Mouse (Mus musculus) testis, adult 2 months (tissue): ENCODE results near the gene N4bp2l1. TPM values are rescaled to one million over a fixed set of nuclear protein-coding genes. Genes with fewer than 3 reads are reported as not detected.
A peak's percentile ranks its signal among the peaks of the same experiment; 100 is the strongest.

ENCODE experiments used
- H3K27ac ChIP-seq: fragments of 200-500 bp; 2 replicates; pipeline ENCODE4 v1.5.1; 2012; ENCODE audit warnings: low read depth, low read length; ENCODE audit not compliant: control insufficient read depth, insufficient read depth
- H3K27me3 ChIP-seq: fragments of 200-500 bp; 2 replicates; pipeline ENCODE4 v1.6.1; 2012; ENCODE audit warnings: mild to moderate bottlenecking, low read length, moderate library complexity; ENCODE audit not compliant: control insufficient read depth, insufficient read depth
- H3K36me3 ChIP-seq: fragments of 200-500 bp; 2 replicates; pipeline ENCODE4 v1.6.1; 2012; ENCODE audit warnings: mild to moderate bottlenecking, low read length; ENCODE audit not compliant: control insufficient read depth, insufficient read depth
- H3K4me1 ChIP-seq: fragments of 200-500 bp; 2 replicates; pipeline ENCODE4 v1.6.1; 2012; ENCODE audit warnings: low read length; ENCODE audit not compliant: control insufficient read depth, insufficient read depth
- H3K4me3 ChIP-seq: fragments of 200-500 bp; 2 replicates; pipeline ENCODE4 v1.5.1; 2012; ENCODE audit warnings: low read depth, mild to moderate bottlenecking, low read length, moderate library complexity, mixed read lengths; ENCODE audit not compliant: control insufficient read depth
- CTCF ChIP-seq: fragments of 200-500 bp; IDR thresholded peaks from 2 replicates; pipeline ENCODE4 v1.5.1; 2012; ENCODE audit warnings: low read depth, mild to moderate bottlenecking, inconsistent platforms, low read length, moderate library complexity; ENCODE audit not compliant: control insufficient read depth, insufficient read depth, insufficient replicate concordance
- POLR2A ChIP-seq: fragments of 200-500 bp; IDR thresholded peaks from 2 replicates; pipeline ENCODE4 v1.6.1; 2012; ENCODE audit warnings: low read depth, mild to moderate bottlenecking, inconsistent platforms, low read length, moderate library complexity; ENCODE audit not compliant: control insufficient read depth
- polyA plus RNA-seq: library from polyadenylated mRNA; depleted of rRNA; stranded (reverse); fragments of >200 nt; gene quantifications from 2 replicates; pipeline ENCODE4 v1.2.3, GENCODE M21; 2012

N4bp2l1 gene
- polyA plus RNA-seq, 1 experiment: 12.8 TPM

DNA sequence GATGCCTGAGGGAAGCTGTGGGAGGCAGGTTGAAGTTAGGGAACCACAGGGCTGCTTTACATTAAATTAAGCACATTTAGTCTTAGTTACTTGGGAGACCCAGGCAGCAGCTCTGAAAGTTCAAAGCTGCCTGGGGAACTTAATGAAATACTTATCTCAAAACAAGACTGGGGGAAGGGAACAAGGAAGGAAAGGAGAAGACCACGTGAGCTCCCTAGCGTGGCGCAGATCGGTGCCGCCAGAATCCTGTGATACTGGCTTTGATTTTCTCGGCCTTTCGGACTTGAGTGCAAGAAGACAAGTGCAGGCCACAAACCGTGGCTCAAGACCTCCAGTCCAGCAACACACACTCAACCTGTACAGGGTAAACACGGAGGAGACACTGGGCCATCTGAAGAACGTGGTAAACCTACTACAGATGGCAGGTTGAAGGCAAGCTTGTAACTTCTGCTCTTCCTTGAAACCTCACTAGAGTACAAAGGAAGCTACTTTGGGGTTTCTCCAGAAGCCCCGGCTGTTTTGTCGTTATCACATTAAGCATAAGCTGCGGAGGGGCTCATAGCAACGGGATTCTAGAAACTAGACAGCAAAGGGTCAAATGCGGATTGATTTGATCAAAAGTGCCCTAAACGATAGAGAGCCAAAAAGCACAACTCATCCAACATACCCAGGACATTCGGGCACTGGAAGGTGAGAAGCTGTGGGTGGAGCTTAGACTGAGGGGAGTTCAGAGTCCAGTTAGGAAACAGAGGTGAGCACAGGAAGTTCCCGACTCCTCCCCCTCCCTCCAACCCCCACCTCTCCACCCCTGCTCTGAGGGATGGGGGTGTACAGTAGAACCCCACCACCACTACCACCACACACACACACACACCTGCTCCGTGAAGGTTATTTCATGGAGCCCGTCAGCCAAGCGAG is 1.5 kb upstream of the N4bp2l1 start:
- H3K27ac ChIP-seq: no peak overlapping the region
- H3K4me1 ChIP-seq: peaks cover 8% of the 10 kb centered on the region
- no peaks in the 10 kb centered on the region for H3K36me3 ChIP-seq
- TF ChIP-seq CTCF: no peak
- TF ChIP-seq POLR2A: no peak
- H3K4me3 ChIP-seq: peak overlapping the region; percentile 25; the same call in 1 of the 2 replicates
- H3K27me3 ChIP-seq: no peaks in the 10 kb centered on the region

- Histone ChIP-seq H3K27ac (no peak overlapping the region), H3K27me3 (no peaks in the 10 kb centered on the region), H3K4me3 (no peak overlapping the region), H3K4me1 (peaks cover 10% of the 10 kb centered on the region), H3K36me3 (no peaks in the 10 kb centered on the region)
- TF ChIP-seq POLR2A (no peak), CTCF (no peak)
Measured at GRCm38 (mm10) chr5:150595366-150596016, 1.5 kb downstream of the N4bp2l1 start.

DNA sequence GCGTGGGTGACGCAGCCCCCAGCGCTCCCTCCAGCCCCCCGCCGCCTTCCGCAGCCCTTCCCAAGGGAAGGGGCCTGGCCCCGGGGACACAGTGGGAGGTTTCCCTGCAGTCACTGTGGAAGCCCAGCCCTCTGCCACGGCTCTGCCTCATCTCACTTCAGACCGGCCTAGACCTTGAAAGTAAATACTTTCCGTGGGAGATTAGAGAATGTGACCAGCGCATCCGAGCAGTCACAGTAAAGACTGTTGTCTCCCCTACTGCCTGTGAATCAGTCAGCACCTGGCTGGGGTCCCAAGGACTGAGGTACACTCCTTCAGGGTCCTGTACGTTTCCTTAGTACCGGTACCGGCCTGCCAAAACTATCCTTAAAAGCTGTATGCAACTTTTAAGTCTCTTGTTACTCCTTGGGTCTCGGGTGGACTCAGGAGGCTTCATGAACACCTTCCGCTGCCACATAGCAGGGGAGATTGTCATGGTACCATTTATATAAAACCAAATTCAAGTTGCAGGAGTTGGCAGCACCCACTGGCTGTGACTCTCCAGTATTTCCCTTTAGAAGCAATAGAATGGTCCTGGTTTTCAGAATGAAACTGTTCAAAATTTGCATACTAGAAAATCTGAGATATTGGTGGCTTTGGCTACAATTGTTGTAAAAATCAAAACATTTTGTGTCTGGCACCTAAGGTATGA is 2.2 kb downstream of the N4bp2l1 start:
- Histone ChIP-seq H3K27ac (no peak overlapping the region), H3K36me3 (no peaks in the 10 kb centered on the region), H3K27me3 (no peaks in the 10 kb centered on the region), H3K4me1 (peaks cover 10% of the 10 kb centered on the region), H3K4me3 (peak overlapping the region; percentile 86)
- TF ChIP-seq CTCF (no peak), POLR2A (no peak)

GRCm38 (mm10) chr5:150593756-150594648 is 3.0 kb downstream of the N4bp2l1 start:
- peak; percentile 49; the same call in 1 of the 2 replicates for TF ChIP-seq POLR2A
- TF ChIP-seq CTCF: no peak
- Histone ChIP-seq H3K27ac (peak overlapping the region; percentile 59), H3K4me3 (peak overlapping the region; percentile 86), H3K36me3 (no peaks in the 10 kb centered on the region), H3K27me3 (no peaks in the 10 kb centered on the region), H3K4me1 (peaks cover 10% of the 10 kb centered on the region)

- TF ChIP-seq CTCF: no peak
- no peak for TF ChIP-seq POLR2A
- Histone ChIP-seq H3K27ac (no peak overlapping the region), H3K36me3 (no peaks in the 10 kb centered on the region), H3K4me1 (peaks cover 8% of the 10 kb centered on the region), H3K27me3 (no peaks in the 10 kb centered on the region), H3K4me3 (peak overlapping the region; percentile 86)
Measured at GRCm38 (mm10) chr5:150592904-150593755, 3.9 kb downstream of the N4bp2l1 start.

DNA sequence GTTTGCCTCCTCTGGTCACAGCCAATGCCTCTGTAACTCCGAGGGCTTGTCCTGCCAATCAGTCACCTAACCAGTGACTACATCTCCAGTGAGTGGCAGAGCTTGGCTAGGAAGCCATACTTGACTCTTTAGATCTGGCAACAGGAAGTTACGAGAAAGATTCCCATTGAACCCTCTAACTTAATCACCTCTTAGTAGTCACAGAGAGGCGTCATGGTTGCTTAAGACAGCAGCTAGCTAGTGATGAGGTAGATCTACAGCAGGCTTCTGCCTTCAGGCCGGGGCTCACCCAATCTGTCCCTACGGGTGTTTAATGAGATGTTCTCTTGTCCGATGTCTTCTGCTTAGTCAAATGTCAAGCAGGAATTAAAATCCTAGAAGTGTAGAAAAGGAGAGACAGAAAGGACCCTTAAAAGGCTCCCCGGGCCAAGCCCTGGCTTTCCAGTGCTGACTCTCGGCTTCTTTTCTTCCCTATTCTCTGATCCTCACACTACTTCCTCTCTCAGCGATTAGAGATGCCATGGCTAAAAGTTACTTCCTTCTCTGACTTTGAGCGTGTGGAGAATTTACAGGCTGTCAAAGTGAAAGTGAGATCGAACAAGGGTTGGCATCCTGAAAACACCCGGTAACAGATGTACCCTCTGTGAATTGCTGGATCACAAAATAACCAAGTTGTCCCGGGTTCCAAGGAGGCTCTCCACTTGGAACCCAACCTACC is 4.6 kb downstream of the N4bp2l1 start:
- TF ChIP-seq POLR2A (no peak), CTCF (no peak)
- Histone ChIP-seq H3K4me3 (no peak overlapping the region), H3K4me1 (peaks cover 8% of the 10 kb centered on the region), H3K27ac (no peak overlapping the region), H3K36me3 (no peaks in the 10 kb centered on the region), H3K27me3 (no peaks in the 10 kb centered on the region)
